Mouse (Mus musculus): ENCODE results near the gene Atf6.

The Atf6 gene

DNA sequence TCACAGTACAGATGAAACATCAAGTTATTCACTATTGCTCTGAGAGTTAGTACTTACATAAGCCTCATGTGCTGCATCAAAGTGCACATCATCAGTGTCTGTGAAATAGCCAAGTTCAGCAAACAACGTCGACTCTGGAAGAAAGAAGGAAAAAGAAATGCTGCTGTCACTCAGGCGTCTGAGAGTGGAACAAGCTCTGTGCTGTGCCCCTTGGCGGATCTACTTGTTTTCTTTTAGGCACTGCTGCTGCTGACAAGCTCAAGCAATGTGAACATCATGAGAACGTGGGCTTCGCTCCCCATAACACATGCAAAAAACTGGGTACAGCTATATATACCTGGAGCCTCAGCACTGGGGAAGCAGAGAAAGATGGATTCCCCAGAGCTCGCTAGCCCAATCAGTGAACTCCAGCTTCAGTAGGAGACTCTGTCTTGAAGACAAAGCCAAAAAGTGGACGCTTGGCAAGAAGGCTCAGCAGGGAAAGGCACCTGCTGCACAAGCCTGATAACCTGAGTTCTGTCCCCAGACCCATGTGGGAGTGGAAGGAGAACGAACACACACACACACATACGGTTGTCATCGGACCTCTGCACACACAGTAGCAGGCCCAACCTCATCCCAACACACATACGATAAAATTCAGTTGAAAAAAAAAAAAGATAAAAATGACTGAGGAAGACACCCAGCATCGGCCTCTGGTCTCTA lies 12.4 kb downstream of the Atf6 start:
- in situ Hi-C loops (cut with MboI, MseI), result loop anchor here (25.0 kb wide), 2 partner anchors 643 to 1657 kb away; partner anchors contain the start of genes Cfap45 (in 1 of the 2), Tagln2 (in 1 of the 2) and Uhmk1 (in 1 of the 2)

DNA sequence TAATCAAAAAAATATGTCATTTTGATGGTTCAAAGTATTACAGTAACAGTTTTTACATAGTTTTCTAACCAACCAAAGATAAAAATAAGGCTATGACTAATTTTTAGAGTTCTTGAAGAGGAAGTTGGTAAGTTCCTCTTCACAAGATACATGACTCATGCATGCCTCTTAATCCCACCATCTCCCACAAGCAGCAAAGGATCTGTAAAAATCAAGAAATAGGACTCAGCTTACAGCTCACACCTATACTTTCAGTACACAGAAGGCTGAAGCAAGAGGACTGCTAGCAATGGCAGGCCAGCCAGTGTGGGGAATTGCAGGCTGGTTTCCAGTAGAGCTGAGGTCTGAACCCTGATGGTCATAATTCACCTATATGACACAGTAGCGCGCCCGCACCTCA lies 14.0 kb downstream of the Atf6 start:
- in situ Hi-C loops (cut with MboI, MseI), result loop anchor here (25.0 kb wide), 2 partner anchors 641 to 1659 kb away; partner anchors contain the start of genes Cfap45 (in 1 of the 2), Tagln2 (in 1 of the 2) and Uhmk1 (in 1 of the 2)

DNA sequence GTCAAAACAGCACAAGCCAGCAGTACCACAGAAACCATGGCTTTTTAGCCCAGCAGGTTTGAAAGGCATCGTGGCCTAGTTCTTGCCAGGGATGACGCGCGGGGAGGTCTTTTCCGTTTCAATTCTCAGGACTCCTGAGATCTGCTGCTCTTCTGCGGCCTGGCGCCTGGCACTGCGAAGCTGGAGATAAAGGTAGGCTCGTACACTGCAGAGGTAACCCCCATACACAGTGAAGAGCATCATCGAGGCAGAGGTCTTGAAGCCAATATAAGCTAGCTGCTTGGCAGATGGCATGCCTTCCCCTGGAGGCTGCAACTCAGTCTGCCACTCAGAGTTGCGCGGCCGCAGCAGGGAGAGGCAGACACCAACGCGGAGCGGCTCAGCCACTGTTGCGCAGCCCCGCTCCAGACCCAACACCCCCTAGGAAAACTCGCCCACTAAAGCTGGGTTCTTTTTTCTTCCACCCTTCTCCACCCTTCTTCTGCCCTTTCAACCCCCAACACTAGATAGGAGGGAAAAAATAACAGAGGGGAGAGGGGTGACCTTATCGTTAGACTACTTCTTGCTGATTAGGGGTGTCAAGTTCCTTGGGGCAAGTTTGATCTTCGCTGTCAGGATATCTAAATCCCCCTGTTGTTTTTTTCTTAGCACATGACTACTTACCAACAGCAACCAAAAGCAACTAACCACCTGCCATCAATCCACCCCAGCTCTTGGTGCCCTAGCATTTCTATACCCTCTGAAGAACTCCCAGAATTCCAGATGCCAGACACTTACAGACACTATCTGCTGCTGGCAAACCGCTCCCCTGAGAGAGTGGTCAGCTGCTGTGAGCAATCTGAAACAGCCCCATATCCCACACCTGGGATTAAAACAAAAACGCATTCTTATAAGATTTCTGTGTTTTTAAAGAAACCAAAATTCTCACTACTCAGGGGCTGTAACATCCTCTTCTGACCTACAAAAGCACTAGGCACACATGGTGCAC lies 16.6 kb downstream of the Atf6 start:
- in situ Hi-C loops (cut with MboI, MseI), result loop anchor here (25.0 kb wide), 2 partner anchors 639 to 1661 kb away; partner anchors contain the start of genes Cfap45 (in 1 of the 2), Tagln2 (in 1 of the 2) and Uhmk1 (in 1 of the 2)

DNA sequence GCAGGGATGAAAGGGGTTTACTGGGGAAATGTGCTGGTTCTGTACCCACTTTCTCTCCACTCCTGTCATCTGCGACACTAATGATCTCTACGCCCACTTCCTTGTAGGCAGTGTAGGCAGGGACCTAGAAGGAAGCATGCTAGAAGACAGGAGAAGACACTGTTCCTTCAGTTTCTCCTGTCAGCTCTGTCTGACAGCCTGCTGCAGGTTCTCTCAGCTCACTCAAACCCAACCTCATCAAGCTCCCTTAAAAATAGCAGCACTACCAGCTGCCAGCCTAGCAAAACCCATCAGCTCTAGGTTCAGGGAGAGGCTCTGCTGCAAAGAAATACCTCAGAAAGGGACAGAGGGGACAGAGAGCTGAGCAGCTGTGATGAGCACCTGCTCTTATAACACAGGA lies 17.6 kb downstream of the Atf6 start:
- in situ Hi-C loops (cut with MboI, MseI), result loop anchor here (25.0 kb wide), 2 partner anchors 638 to 1662 kb away; partner anchors contain the start of genes Cfap45 (in 1 of the 2), Tagln2 (in 1 of the 2) and Uhmk1 (in 1 of the 2)

DNA sequence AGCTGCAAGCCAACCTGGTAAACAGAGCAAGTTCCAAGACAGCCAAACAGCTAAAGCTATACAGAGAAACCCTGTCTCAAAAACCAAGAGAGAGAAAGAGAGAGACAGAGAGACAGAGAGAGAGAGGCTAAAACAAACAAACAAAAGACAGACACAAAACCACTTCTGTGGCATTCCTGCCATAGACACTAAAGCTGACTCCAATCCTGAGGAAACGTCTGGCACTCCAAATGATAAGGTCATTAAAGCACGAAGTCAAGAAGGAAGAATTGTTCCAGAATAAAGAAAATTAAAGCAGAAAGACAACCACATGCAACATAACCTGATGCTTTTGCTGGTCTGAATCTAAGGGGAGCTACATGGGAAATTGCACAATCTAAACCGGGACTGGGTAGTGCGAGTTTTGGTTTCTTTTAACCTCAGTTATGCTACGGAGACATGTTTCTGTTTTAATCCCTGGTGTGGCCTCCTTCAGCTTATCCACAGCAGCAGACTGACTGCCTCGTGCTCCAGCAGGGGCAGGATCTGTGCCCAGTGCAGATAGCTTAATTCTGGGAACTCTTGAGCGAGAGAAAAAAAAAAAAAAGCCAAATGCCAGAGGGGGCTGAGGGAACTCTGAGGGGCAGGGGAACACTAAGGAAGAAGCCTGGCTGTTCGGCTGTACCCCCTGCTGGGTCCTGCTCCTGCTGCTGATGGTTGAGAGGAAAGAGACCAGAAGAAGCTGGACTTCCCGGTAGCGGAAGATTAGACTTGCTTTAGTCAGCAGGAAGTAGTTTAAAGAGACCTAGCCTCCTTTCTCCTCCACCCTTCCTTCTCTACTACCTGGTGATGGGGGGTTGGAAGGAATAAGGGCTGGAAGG lies 21.9 kb downstream of the Atf6 start:
- in situ Hi-C loops (cut with MboI, MseI), result loop anchor here in 1 of 2 experiments (25.0 kb wide), 1 partner anchor 883 kb away; the partner anchor contains the start of gene Hsd17b7

DNA sequence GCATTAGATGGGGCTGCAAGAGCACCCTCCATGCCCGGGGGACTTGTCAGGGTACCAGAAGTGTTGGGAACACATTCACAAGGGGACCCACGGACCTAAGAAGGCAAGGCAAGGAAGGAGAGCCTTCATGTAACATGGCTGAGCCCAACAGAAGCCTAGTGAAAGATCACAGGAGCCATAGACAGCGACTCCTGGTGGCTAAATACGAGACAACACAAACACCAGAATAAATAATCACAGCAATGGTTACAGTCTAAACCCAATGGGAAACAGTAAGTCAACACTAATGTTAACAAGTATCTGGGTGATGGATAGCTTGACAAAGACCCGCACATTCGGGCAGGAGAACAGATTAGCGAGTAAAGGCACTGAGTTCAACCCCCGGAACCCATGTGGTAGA lies 23.2 kb downstream of the Atf6 start:
- in situ Hi-C loops (cut with MboI, MseI), result loop anchor here in 1 of 2 experiments (25.0 kb wide), 1 partner anchor 882 kb away; the partner anchor contains the start of gene Hsd17b7

DNA sequence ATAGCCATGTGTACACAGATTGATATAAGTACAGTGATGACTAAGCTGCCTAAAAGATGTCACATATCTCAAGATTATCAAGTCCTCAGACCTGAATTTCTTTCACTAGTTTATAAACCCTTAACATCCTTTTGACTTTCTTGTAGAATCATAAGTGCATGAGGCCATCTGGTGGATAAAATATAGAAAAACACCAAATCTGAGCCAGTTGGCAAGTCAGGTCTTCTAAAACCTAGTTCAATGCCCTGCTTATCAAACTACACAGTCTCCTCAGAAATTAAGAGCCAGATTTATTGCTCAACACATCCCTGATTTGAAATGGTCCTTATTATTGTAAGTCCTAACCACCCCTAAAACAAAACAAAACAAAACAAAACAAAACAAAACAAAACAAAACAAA lies 27.9 kb downstream of the Atf6 start:
- in situ Hi-C loops (cut with MboI, MseI), result loop anchor here (5.0 to 25.0 kb wide), 2 partner anchors 212 to 877 kb away; partner anchors contain the start of gene Hsd17b7 (in 1 of the 2)

DNA sequence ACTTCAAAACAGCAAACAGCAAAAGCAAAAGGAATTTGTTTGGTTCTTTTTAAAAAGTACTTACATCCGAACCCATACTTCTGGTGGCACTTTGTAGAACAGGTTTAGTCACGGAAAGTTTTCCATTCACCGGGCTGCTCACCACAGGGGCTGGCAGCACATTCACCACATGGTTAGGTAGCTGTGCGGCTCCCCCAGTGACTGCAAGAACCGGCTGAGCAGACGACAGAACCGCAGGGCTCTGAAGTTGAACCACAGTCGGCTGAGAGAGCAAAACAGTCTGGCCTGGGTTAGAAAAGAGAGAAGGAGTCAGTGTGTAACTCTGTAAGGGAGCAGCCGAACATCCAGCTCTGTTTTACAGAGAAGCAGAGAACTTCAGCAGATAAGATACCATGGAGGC lies 32.8 kb downstream of the Atf6 start:
- in situ Hi-C loops (cut with MboI, MseI), result loop anchor here (5.0 to 25.0 kb wide), 2 partner anchors 207 to 872 kb away; partner anchors contain the start of gene Hsd17b7 (in 1 of the 2)

DNA sequence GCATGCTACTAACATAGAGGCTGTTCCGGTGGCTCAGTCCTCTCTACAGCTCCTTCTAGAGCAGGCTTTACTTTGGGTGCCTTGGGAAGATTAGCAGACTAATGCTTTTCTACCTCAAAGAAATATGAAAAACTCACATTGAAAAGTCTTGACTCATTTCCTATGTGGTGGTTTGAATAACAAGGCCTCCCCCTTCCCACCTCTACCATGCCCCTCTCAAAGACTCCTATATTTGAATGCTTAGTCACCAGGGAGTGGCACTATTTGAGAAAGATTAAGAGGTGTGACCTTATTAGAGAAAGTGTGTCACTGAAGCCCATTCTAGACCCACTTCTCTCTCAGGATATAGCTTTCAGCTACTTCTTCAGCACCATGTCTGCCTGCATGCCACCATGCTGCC lies 37.8 kb downstream of the Atf6 start:
- in situ Hi-C loops (cut with MboI, MseI), result loop anchor here in 1 of 2 experiments (25.0 kb wide), 1 partner anchor 867 kb away; the partner anchor contains the start of gene Hsd17b7

DNA sequence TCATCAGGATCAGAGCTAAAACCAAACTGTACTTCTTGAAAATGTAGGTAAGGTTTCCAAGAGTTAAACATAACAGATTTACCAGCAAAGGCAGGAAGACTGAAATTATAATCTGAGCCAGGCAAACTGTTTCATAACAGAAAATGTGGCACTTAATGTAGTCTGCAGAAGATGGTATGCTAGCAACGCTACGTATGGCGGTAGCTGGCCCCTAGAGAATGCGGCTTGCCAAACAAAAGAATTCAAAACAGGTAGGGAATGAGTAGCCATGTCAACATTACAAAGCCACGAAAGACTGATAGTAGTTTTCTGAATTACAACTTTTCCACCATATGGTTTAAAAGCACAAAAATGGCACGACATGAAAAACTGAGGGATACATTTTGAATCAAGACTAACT lies 38.2 kb downstream of the Atf6 start:
- in situ Hi-C loops (cut with MboI, MseI), result loop anchor here in 1 of 2 experiments (25.0 kb wide), 1 partner anchor 867 kb away; the partner anchor contains the start of gene Hsd17b7

DNA sequence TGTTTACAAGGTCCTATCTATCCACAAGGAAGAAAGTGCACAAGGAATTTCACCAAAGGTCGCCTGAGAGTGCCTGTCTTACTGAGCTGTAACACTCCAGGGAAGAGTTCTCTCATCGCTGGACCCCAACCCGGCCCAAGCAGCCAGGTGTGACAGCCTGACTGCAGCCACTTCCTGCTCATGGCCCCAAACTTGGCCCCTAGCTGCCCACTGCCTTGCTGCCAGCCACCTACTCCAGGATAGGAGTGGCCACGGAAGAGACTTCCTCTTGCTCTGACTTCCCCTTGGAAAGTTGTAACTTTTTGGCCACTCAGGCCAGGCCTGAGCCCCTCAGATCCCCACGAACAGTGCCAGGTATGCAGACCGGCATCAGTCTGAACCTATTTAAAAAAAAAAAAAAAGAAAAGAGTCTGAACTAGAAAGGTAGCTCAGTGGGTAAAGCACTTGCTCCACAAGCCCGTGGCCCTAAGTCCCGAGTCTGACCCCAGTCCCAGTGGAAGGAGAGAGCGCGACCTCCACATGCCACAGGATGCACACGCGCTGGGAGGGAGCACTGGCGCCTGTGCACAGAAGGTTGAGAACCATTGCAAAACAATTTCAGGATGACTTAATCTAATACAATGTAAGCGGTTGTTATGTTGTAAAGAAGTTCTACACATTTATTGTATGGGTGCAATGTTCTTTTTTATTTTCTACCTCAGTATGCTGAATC lies 47.3 kb downstream of the Atf6 start:
- in situ Hi-C loops (cut with MboI, MseI), result no loop called here

DNA sequence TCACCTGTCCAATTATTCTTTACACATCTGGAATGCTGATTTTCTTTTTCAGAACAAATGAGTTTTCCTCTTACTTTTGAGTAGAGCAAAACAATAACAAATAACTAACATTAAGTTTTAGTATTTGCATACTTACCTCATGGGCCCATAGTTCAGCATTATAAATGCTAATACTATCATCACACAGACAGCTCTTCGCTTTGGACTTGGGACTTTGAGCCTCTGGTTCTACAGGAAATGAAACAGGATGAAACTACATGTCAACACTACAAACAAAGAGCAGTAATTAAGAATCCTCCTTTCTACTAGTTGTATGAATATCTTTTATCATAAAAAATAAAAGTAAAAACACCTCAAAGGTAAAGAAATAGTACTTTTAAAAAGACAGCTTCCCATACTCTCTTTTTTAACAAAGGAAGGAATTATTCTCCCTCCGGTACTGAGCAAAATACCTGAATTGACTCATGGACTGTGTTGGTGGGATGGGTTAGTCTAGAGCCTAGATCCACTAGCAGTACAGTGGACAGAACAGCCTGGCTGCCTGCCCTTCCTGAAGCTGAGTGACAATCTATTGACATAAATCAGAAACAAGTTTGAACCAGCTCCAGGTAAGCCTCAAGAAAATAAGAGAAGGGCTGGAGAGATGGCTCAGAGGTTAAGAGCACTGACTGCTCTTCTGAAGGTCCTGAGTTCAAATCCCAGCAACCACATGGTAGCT lies 52.1 kb downstream of the Atf6 start:
- in situ Hi-C loops (cut with MboI, MseI), result no loop called here

DNA sequence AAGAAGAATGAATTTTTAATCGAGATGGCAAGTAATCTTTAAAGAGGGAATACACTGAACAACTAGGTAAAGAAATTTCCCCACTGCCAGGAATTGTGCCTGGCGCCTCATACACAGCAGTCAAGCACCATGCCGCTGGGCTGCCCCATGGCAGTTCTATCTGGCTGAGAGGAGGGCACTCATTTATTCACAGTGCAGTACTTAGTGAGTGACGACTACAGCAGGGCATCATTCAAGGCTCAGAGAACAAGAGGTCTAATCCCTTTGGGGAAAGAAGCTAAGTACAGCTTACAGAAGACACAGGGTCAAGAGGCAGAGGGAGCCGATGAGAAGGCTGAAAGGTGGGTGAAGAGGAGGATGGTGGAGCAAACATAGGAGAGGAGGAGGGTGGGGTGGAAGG lies 54.7 kb downstream of the Atf6 start:
- in situ Hi-C loops (cut with MboI, MseI), result no loop called here

DNA sequence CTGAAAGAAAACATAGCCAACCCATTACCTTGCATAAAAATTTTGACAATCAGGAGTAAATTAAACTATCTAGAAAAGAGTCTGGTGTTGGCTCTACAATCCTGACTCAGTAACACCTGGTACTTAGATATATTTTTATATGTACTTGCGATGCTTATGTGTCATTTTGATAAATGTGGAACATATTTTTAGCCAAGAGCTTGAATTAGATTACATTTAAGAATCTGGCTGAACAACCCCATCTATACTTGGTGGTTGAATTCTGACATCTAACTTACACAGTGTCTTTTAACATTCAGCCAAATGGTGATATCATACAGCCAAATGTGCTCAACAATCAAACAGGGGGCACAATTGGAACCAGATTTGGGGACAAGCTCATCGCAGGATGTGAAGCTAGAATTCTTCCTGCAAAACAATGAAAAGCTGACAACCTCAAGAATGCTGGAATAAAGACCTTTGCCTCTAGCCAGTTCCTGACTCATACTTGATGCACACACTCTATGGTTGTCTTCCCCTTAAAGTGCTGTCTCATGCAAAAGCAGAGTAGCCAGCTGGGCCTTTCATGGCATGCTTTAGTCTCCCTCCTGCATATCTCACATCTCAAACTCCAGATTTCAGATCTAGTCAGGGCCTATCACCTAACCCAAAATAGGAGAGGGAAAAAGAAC lies 59.8 kb downstream of the Atf6 start:
- in situ Hi-C loops (cut with MboI, MseI), result no loop called here

DNA sequence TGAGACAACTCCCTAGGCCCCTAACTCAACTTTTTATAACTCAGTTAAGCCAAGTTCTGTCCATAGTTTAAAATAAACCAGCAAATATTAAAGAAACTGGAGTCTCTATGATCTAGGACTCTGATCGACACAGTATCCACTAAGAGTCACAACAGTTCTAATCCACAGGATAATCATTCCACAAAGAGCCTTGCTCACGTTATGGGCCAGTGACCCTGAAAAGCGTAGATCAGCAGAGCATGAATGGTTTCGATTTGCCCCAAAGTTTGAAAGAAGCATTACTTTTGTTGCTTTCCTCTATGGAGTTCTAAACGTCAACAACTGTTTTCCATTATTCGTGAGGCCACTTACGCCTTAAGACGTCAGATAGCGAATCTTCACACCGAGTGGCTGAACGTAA lies 62.9 kb downstream of the Atf6 start:
- in situ Hi-C loops (cut with MboI, MseI), result no loop called here

DNA sequence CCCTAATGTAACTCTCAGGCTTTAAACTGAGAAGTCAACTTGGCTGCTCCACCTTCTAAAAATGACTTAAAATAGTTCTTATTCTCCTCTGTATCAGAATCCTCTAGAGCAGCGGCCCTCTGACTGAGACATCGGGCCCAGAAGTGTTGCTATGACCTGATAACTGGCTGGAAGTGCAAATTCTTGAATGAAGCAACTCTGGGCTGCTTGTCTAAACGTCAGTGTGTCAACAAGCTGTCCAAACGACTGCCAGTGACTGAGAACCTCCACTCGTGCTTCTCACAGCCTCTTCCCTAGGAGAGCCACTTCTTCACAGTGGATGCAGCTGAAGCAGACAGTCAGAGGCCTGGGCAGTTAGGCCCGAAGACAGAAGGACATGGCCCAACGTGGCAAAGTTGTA lies 64.9 kb downstream of the Atf6 start:
- in situ Hi-C loops (cut with MboI, MseI), result no loop called here

DNA sequence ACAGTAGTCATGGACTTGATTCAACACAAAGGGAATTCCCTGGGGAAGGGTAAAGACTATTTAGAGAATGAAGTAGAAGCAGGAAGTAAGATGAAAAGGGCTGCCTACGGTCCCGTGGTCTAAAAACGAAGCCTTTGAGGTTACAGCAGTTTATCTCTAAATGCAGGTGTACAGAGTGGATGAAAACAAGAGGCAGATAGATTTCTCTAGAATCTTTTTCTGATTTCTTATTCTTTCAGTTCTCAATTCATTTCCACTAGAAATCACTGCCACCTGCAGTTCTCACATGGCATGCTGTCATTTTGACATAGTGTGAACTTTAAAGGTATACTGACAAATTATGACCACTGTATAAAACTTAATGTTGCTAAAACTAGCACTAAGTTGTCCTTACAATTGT lies 66.9 kb downstream of the Atf6 start:
- in situ Hi-C loops (cut with MboI, MseI), result no loop called here

DNA sequence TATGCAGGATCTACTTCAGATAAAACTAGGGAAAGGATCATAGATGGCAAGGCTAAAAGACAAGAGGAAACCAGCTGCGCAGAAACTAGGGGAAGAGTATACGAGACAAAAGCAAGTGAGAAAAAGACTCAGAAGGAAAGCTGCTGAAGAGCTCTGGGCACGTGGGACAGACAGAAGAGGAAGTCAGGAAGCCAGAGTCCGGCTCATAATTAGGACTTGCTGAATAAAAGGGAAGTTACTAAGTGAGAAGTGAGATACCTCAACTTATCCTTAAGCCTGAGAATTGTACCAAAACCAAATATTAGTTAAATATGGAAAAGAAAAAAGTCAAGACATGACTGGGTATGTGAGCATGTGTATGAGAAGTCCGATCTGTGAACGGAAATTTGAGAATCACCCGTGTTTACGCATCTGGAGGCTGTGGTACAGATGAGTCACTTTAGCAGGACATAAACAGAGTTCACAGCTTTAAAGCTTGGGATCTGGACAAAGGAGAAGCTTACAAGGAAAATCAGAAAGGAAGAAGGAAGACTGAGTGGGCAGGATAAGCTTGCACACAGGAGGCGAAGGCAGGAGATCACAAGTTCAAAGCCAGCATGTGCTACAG lies 71.7 kb downstream of the Atf6 start:
- in situ Hi-C loops (cut with MboI, MseI), result no loop called here
